Mouse (Mus musculus): ENCODE data around the gene Kcnab3. TPM values are rescaled to one million over a fixed set of nuclear protein-coding genes. Genes with fewer than 3 reads are reported as not detected.

Gene Kcnab3
- total RNA-seq, 2 experiments from 2014 or later, result not detected

DNA sequence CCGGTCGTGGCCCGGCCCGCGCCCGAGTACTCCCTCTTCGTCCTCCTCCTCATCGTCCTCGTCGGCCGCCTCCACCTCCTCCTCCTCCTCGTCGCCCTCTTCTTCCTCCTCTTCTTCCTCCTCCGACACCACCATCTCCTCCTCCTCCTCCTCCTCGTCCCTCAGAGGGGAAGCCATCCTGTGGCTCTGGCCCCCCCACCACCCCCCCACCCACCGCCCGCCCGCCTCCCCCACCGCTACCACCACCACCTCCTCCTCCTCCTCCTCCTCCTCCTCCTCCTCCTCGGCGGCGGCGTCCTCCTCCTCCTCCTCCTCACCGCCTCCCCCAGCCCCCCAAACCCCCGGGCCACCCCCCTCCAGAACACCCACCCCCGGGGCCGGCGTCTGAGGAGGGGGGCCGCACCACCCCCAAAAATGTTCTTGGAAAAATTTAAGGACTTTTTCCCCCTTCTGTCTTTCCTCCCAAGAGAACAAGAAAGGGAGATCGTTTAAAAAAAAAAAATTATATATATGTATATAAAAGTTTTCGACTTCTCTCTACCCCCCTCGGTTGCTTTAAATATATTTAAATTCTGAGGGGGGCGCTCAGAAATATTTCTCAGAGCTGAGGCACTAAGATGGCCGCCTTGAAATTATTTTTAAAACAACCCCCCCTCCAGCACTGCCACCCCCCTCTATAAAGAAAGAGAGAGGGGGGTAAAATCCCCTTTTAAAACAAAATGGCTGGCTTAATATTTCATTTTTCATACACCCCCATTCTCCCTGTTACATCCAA, 43.3 kb downstream of the Kcnab3 start, which contains the start of gene Chd3:
Gene Chd3 (minus strand): TSS at position 192 of the 775 bp plus-strand sequence.
- ATAC-seq (replicated peaks; ENCODE audit: poor library complexity, severe bottlenecking), result no peak

DNA sequence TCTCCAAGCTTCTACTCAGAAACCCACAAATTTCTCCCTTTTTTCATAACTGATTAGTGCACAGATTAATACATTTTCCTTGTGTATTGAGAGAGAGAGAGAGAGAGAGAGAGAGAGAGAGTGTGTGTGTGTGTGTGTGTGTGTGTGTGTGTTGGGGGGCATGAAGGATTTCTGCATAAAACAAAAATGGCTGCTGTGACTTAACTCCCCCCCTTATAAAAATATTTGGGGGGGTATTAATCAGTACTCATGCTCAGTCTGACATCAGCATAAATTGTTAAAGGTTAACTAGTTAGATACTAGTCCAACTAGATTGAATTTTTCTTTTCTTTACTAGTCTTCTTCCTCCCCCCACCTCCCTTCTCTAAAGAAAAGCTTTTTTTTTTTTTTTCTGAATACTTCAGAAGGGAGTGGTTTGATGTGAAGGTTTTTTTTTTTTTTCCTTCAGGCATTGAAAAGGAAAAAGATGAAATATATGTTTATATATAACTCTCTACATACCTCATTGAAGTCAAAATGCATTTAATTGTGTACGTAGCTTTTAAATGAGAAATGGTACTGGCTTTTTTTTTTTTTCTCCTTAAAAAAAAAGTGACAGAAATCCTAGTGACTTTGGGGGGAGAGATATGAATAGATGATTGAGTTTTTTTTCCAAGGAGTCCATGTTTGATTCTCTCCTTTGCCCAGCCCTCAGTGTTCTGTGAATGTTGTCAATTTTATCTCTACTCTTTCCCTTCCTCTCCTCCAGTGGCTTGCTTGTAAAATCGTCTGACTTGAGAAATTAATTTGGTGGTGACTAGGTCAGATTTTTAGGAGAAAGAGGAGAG, 44.1 kb downstream of the Kcnab3 start:
- no peak for ATAC-seq (replicated peaks; ENCODE audit: poor library complexity, severe bottlenecking)

DNA sequence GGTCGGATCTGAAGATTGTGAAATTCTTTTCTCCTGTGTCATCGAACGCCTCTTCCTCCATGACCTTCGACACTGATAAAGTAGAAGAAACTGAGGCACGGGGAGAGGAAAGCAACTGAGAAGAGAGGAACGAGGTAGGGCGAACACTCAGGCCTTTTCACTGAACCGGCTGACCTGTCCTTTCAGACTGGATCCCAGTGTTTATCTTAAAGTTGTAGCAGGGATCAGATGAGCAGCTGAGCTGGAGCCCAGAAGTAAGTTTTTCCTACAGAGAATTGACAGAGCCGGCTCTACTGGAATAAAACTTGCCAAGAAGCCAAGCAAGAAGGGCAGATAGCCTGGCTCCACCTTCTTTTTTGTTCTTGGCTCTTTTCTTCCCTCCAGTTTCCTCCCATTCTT, 44.8 kb downstream of the Kcnab3 start:
- ATAC-seq (replicated peaks; ENCODE audit: poor library complexity, severe bottlenecking), result no peak

DNA sequence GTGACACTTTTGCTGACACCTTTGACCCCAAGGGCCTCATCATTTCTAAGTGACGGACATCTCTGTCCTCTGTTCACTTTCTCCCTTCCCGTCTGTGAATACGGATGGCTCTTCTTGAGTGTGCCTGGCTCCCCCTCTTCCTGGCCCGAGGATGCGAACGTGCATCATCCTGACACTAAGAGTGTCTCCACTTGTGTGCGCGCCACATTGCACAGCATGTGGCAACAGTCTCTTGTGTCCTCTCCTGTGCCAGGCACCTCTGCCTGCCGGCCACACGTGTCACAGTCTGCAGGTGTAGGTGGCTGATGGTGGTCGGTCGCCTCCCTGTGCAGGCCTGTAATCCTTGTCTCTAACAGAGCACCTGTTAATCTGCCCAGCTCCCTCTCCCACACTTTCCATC, 45.5 kb downstream of the Kcnab3 start:
- ATAC-seq (replicated peaks; ENCODE audit: poor library complexity, severe bottlenecking), result no peak

- no peak for ATAC-seq (replicated peaks; ENCODE audit: poor library complexity, severe bottlenecking)
Measured at GRCm38 (mm10) chr11:69372056-69372779, 46.2 kb downstream of the Kcnab3 start.

- ATAC-seq (replicated peaks; ENCODE audit: poor library complexity, severe bottlenecking), result no peak
Measured at GRCm38 (mm10) chr11:69372780-69373170, 46.7 kb downstream of the Kcnab3 start.

DNA sequence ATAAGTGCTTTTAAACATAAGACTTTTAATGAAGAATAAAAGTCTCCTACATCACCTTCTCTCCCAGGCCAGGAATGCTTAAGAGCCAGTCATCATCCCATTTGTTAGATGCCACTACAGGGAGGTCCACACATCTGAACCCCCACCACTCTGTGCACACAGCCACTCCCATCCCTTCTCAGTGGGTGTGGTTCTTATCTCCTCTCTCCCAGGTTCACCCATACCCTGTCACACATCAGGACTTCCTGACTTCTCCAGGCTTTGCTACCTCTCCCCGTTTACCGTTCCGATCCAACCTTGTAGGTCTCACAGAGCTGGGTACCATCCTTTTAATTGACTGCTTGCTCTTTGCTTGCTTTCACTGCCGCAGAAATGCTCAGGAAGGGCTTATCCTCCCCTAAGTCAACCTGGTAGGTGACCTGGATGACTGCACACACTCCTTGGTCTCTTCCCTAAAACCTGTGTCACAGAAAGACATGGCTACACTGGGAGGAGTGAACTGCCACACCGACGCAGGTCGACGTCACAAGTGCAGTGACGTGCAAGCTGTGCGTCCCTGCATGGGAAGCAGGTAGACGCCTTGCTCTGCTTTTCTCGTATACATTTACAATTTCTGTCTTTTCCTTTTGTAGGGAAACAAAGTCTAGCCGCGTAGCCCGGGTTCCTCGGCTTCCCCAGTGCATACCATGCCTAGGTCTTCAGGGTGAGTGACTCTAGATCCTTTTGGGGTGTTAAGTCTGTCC, 47.3 kb downstream of the Kcnab3 start:
- ATAC-seq (replicated peaks; ENCODE audit: poor library complexity, severe bottlenecking), result no peak

- ATAC-seq (replicated peaks; ENCODE audit: poor library complexity, severe bottlenecking), result no peak
Measured at GRCm38 (mm10) chr11:69375646-69376045, 49.6 kb downstream of the Kcnab3 start.

- ATAC-seq (replicated peaks; ENCODE audit: poor library complexity, severe bottlenecking), result no peak
Measured at GRCm38 (mm10) chr11:69377766-69378165, 51.7 kb downstream of the Kcnab3 start.

- peak; percentile 85 for ATAC-seq (replicated peaks; ENCODE audit: poor library complexity, severe bottlenecking)
Measured at GRCm38 (mm10) chr11:69379600-69379999, 53.5 kb downstream of the Kcnab3 start.

- ATAC-seq (replicated peaks; ENCODE audit: poor library complexity, severe bottlenecking), result no peak
Measured at GRCm38 (mm10) chr11:69381356-69381755, 55.3 kb downstream of the Kcnab3 start.

Other genes starting within 250 kb of the Kcnab3 start
- gene Vamp2, start 237.8 kb upstream of the Kcnab3 start, total RNA-seq (2014; fragmentation: Nextera tagmentation), result 59.2 and 63.1 TPM in 2 replicates
- 7.2 and 8.6 TPM in 2 replicates for gene Vamp2, start 237.8 kb upstream of the Kcnab3 start, total RNA-seq (2017)
- gene Per1, start 231.0 kb upstream of the Kcnab3 start, total RNA-seq (2014; fragmentation: Nextera tagmentation), result 10.3 and 11.7 TPM in 2 replicates
- gene Per1, start 231.0 kb upstream of the Kcnab3 start, total RNA-seq (2017), result 9.4 and 9.8 TPM in 2 replicates
- not detected in 2 replicates for gene Hes7, start 205.9 kb upstream of the Kcnab3 start, total RNA-seq (2014; fragmentation: Nextera tagmentation)
- gene Hes7, start 205.9 kb upstream of the Kcnab3 start, total RNA-seq (2017), result not detected in 2 replicates
- 0.17 TPM in 1 of 2 replicates, not detected in the other for gene 9130213A22Rik, start 203.7 kb upstream of the Kcnab3 start, total RNA-seq (2014; fragmentation: Nextera tagmentation)
- not detected in 2 replicates for gene 9130213A22Rik, start 203.7 kb upstream of the Kcnab3 start, total RNA-seq (2017)
- not detected in 2 replicates for gene Aloxe3, start 200.4 kb upstream of the Kcnab3 start, total RNA-seq (2014; fragmentation: Nextera tagmentation)
- gene Aloxe3, start 200.4 kb upstream of the Kcnab3 start, total RNA-seq (2017), result not detected in 2 replicates
- not detected in 2 replicates for gene Alox12b, start 169.3 kb upstream of the Kcnab3 start, total RNA-seq (2014; fragmentation: Nextera tagmentation)
- not detected in 2 replicates for gene Alox12b, start 169.3 kb upstream of the Kcnab3 start, total RNA-seq (2017)
- not detected in 2 replicates for gene Alox8, start 128.4 kb upstream of the Kcnab3 start, total RNA-seq (2014; fragmentation: Nextera tagmentation)
- not detected in 2 replicates for gene Alox8, start 128.4 kb upstream of the Kcnab3 start, total RNA-seq (2017)
- gene Gucy2e, start 89.2 kb upstream of the Kcnab3 start, total RNA-seq (2014; fragmentation: Nextera tagmentation), result not detected in 2 replicates
- not detected in 2 replicates for gene Gucy2e, start 89.2 kb upstream of the Kcnab3 start, total RNA-seq (2017)
- 30.7 and 36.3 TPM in 2 replicates for gene Cntrob, start 2.5 kb upstream of the Kcnab3 start, total RNA-seq (2014; fragmentation: Nextera tagmentation)
- 21.3 and 24.2 TPM in 2 replicates for gene Cntrob, start 2.5 kb upstream of the Kcnab3 start, total RNA-seq (2017)
- 89.2 and 132 TPM in 2 replicates for gene Trappc1, start 2.3 kb upstream of the Kcnab3 start, total RNA-seq (2014; fragmentation: Nextera tagmentation)
- 92.6 and 103 TPM in 2 replicates for gene Trappc1, start 2.3 kb upstream of the Kcnab3 start, total RNA-seq (2017)
- gene Rnf227, start 14.2 kb downstream of the Kcnab3 start, total RNA-seq (2014; fragmentation: Nextera tagmentation), result 5.4 and 6.7 TPM in 2 replicates
- 4.5 and 7.6 TPM in 2 replicates for gene Rnf227, start 14.2 kb downstream of the Kcnab3 start, total RNA-seq (2017)
- 37.0 and 59.8 TPM in 2 replicates for gene Chd3, start 43.1 kb downstream of the Kcnab3 start, total RNA-seq (2014; fragmentation: Nextera tagmentation)
- 26.9 and 37.7 TPM in 2 replicates for gene Chd3, start 43.1 kb downstream of the Kcnab3 start, total RNA-seq (2017)
- 164 and 170 TPM in 2 replicates for gene Naa38, start 69.2 kb downstream of the Kcnab3 start, total RNA-seq (2014; fragmentation: Nextera tagmentation)
- gene Naa38, start 69.2 kb downstream of the Kcnab3 start, total RNA-seq (2017), result 112 and 181 TPM in 2 replicates
- 22.8 and 25.2 TPM in 2 replicates for gene Cyb5d1, start 69.4 kb downstream of the Kcnab3 start, total RNA-seq (2014; fragmentation: Nextera tagmentation)
- 32.7 and 38.2 TPM in 2 replicates for gene Cyb5d1, start 69.4 kb downstream of the Kcnab3 start, total RNA-seq (2017)
- not detected in 2 replicates for gene Tmem88, start 72.0 kb downstream of the Kcnab3 start, total RNA-seq (2014; fragmentation: Nextera tagmentation)
- 0.56 TPM in 1 of 2 replicates, not detected in the other for gene Tmem88, start 72.0 kb downstream of the Kcnab3 start, total RNA-seq (2017)
- gene Kdm6b, start 87.4 kb downstream of the Kcnab3 start, total RNA-seq (2014; fragmentation: Nextera tagmentation), result 12.1 and 14.4 TPM in 2 replicates
- 0.99 and 2.8 TPM in 2 replicates for gene Kdm6b, start 87.4 kb downstream of the Kcnab3 start, total RNA-seq (2017)
- 0.11 and 3.5 TPM in 2 replicates for gene Dnah2, start 222.9 kb downstream of the Kcnab3 start, total RNA-seq (2014; fragmentation: Nextera tagmentation)
- not detected in 2 replicates for gene Dnah2, start 222.9 kb downstream of the Kcnab3 start, total RNA-seq (2017)
- gene Efnb3, start 233.9 kb downstream of the Kcnab3 start, total RNA-seq (2014; fragmentation: Nextera tagmentation), result not detected in 2 replicates
- gene Efnb3, start 233.9 kb downstream of the Kcnab3 start, total RNA-seq (2017), result not detected in 2 replicates

Measured in granulocyte monocyte progenitor cell, adult 5-6 weeks (primary cell).